Mouse (Mus musculus) limb, embryonic 10.5 days (tissue): Measurements from ENCODE around the gene Ip6k1. TPM values are rescaled to one million over a fixed set of nuclear protein-coding genes. Genes with fewer than 3 reads are reported as not detected.

Source experiments
- DNase-seq: peaks from one replicate; pipeline ENCODE4 v3.0.0-alpha.2; 2017; ENCODE audit warnings: low spot score
- H3K27ac ChIP-seq: fragments of 300-500 bp; sonication (generic); 2 replicates; pipeline ENCODE4 v1.5.1; 2016; ENCODE audit warnings: mild to moderate bottlenecking
- H3K27me3 ChIP-seq: fragments of 300-500 bp; sonication (generic); 2 replicates; pipeline ENCODE4 v1.6.1; 2016; ENCODE audit warnings: low read depth, mild to moderate bottlenecking; ENCODE audit not compliant: poor library complexity, severe bottlenecking
- H3K36me3 ChIP-seq: fragments of 300-500 bp; sonication (generic); 2 replicates; pipeline ENCODE4 v1.6.1; 2016; ENCODE audit warnings: mild to moderate bottlenecking, moderate library complexity
- H3K4me1 ChIP-seq: fragments of 300-500 bp; sonication (generic); 2 replicates; pipeline ENCODE4 v1.6.1; 2016
- H3K4me3 ChIP-seq: fragments of 300-500 bp; sonication (generic); 2 replicates; pipeline ENCODE4 v1.5.1; 2016; ENCODE audit warnings: mild to moderate bottlenecking, moderate library complexity
- H3K9me3 ChIP-seq: fragments of 300-500 bp; sonication (generic); replicated peaks from 2 replicates; pipeline ENCODE4 v1.6.1; 2016; ENCODE audit warnings: mild to moderate bottlenecking
- WGBS: fragments of 180-500 bp; shearing (Covaris S2); methylation state at CpG from one replicate; pipeline ENCODE4 v1.1.7; 2016; 5-methylcytosine and 5-hydroxymethylcytosine counted together
- polyA plus RNA-seq: library from polyadenylated mRNA; unstranded; fragments of >200 nt; fragmentation: Nextera tagmentation; extraction: Ambion mirVana; gene quantifications from 2 replicates; pipeline ENCODE4 v1.2.1, GENCODE M21; 2016

Gene Ip6k1
- polyA plus RNA-seq, 1 experiment from 2014 or later: 69.8 TPM

DNA sequence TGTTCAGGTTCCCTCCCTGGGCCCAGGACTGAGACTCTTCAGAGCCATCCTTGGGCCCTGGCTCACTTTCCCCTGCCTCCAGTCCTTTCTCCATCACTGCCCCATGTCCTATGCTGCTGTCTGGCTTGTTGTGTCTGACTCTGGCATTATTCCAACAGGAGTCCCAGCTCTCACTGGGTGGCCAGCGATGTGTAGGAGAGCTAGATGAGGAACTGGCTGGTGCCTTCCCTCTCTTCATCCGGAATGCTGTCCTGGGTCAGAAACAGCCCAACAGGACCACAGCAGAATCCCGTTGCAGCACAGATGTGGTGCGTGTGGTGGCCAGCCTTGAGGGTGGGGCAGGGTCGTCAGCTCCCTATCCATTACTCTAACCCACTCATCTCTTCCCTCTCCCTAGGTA lies 32.0 kb upstream of the Ip6k1 start:
- DNase-seq: no peak
- no peaks in the 10 kb centered on the region for H3K27me3 ChIP-seq
- peaks cover 82% of the 10 kb centered on the region for H3K36me3 ChIP-seq
- H3K4me3 ChIP-seq: no peak overlapping the region
- 94% methylated on average over 5 of the region's 5 CpGs for WGBS
- H3K4me1 ChIP-seq: peaks cover 14% of the 10 kb centered on the region
- no peaks in the 10 kb centered on the region for H3K9me3 ChIP-seq
- peak overlapping the region; percentile 53; the same call in 1 of the 2 replicates for H3K27ac ChIP-seq

DNA sequence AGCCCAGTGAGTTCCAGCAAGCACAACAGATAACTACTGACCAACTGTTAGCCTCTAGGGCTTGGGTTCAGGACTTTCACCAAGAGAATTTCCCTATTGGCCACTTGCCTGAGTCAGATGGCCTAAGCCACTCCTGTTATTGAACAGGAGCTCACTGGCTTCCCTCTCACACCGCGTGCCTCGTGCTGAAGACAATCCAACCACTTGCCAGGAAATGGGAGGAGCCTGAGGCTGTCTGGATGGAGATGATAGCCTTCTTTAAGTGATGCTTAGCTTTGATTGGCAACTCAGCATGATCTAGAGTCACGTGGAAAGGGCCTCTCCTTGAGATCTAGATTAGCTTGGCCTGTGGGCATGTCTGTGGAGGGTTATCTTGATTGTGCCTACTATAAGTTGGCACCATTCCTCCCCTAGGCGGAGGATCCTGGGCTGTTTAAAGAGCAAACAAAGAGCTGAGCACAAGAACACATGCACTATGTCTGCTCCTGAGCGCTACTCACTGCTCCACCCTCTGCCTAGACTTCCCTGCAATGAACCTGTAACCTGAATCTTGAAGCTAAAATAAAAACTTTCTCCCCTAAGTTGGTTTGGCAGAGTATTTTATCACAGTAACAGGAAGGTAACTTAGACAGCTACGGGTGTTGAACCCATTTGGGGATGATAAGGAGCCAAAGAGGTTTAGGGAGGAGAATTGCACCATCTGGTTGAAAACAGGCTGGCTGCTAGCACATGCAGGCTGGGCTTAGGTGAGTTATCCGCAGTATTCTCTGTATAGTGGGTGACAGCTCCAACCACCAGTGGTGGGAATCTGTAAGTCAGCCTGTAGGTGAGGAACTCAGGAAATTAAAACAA lies 30.4 kb upstream of the Ip6k1 start:
- Histone ChIP-seq H3K9me3 (no peaks in the 10 kb centered on the region), H3K36me3 (peaks cover 67% of the 10 kb centered on the region), H3K4me3 (no peak overlapping the region), H3K27ac (peak overlapping the region; percentile 53), H3K27me3 (no peaks in the 10 kb centered on the region), H3K4me1 (peaks cover 25% of the 10 kb centered on the region)
- 77% methylated on average over 8 of the region's 8 CpGs for WGBS
- no peak for DNase-seq

DNA sequence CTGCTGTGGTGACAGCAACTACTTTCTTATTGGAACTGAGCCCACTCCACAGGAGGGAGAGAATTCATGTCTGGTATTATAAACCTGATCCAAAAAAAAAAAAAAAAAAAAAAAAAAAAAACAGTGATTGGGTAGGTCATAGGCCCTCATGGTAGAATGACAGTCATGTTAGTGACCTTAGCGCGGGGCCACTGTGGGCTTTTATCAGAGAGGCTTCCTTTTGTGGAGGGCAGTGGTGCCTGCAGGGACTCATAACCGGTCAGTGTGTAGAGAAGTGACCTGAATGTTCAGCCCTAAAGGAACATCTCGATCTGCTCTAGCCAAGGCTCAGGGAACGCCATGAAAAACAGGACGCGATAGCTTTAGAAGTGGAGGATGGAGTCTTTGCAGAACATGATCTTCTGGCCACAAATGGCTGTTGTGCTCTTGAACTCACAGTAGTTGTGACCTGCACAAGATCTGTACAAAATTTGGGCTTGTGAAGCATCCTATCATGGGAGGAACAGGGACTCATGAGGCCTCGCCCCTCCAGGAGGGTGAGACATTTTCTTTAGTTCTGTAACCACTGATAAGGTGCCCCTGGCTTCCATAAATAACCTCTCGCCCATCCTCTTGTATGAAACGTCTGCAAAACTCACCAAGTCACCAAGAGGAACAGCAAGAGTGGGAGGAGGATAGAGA lies 27.7 kb upstream of the Ip6k1 start:
- H3K9me3 ChIP-seq: no peaks in the 10 kb centered on the region
- no peaks in the 10 kb centered on the region for H3K27me3 ChIP-seq
- H3K4me3 ChIP-seq: no peak overlapping the region
- peaks cover 42% of the 10 kb centered on the region for H3K4me1 ChIP-seq
- peak overlapping the region; percentile 51; the same call in 1 of the 2 replicates for H3K27ac ChIP-seq
- H3K36me3 ChIP-seq: peaks cover 49% of the 10 kb centered on the region
- DNase-seq: no peak
- WGBS: 83% methylated on average over 10 of the region's 10 CpGs

DNA sequence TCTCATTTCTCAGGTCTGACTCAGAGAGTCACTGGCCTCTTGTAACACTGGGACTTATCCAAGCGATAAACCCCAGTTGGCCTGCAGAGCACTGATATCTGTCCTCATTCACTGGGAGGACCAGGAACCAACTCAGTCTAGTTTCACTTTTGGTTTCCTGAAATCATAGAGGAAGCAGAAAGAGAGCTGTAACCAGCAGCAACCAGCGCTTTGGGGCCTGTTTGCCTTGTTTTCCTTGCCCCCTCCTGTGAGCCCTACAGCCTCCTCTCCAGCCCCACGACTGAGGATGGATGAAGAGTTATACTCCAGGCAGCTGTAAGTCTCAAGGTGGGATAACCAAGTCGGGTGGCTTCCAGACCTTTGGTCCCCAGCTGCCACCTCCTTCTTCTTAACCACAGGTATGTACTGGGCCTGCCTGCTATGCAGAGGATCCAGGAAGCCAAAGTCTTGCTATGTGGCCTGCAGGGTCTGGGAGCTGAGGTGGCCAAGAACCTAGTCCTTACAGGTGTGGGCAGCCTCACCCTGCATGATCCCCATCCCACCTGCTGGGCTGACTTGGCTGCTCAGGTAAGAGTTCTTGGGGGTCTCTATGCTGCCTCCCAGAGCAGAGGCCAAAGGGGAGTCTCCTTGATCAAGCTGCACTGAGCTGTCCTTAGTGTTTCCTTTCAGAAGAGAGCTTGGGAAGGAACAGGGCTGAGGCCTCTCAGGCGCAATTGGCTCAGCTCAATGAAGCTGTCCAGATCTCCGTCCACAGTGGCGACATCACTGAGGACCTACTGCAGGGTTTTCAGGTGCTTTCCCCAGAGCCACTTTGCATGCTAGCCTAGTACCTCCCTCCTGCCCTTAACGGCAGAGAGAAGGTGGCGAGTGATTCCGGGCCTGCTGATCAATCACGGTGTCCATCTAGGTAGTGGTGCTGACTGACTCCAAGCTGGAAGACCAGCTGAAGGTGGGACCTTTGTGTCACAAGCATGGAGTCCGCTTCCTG lies 26.6 kb upstream of the Ip6k1 start, which contains the start of gene Uba7:
Gene Uba7 (plus strand): TSS at position 107 of the 988 bp plus-strand sequence.
- Histone ChIP-seq H3K4me3 (peak within 1 kb of the TSS; percentile 30), H3K27me3 (no peaks in the 10 kb centered on the region), H3K4me1 (peaks cover 52% of the 10 kb centered on the region), H3K36me3 (peaks cover 46% of the 10 kb centered on the region), H3K27ac (peak within 1 kb of the TSS; percentile 81), H3K9me3 (no peaks in the 10 kb centered on the region)
- DNase-seq: no peak
- WGBS: 76% methylated on average over 12 of the region's 12 CpGs

DNA sequence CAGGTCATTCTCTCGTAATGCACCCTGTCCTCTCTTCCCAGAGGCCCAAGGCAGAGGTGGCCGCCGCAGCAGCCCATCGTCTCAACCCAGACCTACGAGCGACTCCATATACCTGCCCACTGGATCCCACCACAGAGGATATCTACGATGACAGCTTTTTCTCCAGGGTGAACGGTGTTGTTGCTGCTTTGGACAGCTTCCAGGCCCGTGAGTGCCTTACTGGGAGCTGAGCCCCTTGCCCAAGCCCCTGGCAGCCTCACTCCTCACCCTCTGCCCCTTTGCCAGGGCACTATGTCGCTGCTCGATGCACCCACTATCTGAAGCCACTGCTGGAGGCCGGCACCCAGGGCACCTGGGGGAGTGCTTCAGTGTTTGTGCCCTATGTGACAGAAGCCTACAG lies 23.5 kb upstream of the Ip6k1 start:
- 94% methylated on average over 12 of the region's 12 CpGs for WGBS
- Histone ChIP-seq H3K36me3 (peaks cover 27% of the 10 kb centered on the region), H3K4me1 (peaks cover 77% of the 10 kb centered on the region), H3K9me3 (no peaks in the 10 kb centered on the region), H3K4me3 (no peak overlapping the region), H3K27ac (peak overlapping the region; percentile 98), H3K27me3 (no peaks in the 10 kb centered on the region)
- DNase-seq: no peak

DNA sequence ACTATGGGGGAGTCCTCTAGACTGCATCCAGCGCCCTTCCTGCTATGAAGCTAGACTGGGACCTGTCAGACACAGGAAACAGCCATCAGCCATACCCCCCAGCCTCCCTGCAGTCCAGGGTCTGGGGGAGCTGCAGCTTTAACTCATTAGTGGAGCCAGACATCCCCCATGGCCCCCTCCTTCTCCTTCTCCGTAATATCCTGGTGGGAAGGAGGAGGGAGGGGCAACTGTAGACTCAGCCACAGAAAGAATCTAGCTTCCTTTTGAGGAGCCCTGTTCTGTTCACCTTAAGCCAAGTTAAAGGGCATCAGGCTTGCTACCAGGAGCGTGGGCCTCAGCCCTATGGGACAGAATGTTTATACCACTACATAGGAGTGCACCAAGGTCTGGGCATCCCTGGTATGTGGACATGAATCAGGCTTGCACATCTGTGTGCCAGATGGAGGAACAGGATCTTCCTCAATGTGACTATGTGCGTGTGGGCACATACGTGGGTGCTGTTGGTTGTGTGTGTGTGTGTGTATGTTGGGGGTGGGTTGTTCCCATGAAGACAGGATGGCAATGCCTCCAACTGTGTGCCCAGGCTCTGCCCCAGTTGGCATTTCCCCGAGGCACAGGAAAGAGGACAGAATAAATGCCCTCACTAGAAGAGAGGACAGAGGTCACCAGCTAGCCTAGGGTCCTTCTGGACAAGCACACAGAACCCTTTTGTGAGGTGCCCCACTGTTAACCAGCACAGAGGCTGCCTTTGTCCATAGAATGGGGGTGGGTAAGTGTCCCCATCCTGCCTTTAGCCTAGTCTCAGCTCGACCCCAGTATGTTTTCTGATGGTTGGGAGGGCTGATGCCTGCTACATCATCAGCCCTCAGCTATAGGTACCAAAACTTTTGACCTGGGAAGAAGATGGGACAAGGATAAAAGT lies 20.4 kb upstream of the Ip6k1 start:
- Histone ChIP-seq H3K4me1 (peaks cover 82% of the 10 kb centered on the region), H3K4me3 (peak overlapping the region; percentile 83), H3K36me3 (peaks cover 40% of the 10 kb centered on the region), H3K27ac (peak overlapping the region; percentile 98), H3K9me3 (no peaks in the 10 kb centered on the region), H3K27me3 (no peaks in the 10 kb centered on the region)
- 9% methylated on average over 7 of the region's 7 CpGs for WGBS
- peak; percentile 89 for DNase-seq

DNA sequence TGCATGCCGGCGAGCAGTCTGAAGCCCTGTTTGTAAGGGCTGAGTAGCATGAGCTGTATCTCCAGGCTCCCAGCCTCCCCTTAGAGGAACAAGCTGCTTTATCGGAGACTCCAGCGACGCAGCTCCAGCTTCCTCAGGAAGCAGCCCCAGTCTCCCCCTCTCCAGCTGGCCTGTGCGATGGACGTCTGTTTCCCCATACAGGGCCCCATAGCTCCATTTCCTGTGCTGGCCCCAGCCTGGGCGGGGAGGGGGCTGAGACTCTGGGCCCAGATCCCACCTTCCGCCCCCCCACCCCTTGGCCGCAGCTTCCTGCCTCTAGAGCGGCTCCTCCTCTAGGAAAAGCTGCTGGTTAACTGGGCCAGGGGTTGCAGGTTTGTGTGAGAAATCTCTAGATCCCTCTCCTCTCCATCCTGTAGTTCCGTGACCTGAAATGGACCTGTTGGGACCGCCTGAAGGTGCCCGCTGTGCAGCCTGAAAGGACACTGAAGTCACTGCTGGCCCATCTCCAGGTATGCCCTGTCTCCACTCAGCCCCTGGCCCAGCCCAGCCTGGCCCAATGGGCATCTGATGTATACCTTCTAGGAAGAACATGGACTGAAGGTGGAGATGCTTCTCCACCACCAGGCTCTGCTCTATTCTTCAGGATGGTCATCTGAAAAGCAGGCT lies 19.5 kb upstream of the Ip6k1 start, which contains the start of gene Gm20661:
Gene Gm20661 (plus strand): TSS at position 378 of the 666 bp plus-strand sequence.
- WGBS: 16% methylated on average over 14 of the region's 14 CpGs
- peak; percentile 93 for DNase-seq
- peaks cover 83% of the 10 kb centered on the region for H3K4me1 ChIP-seq
- H3K36me3 ChIP-seq: peaks cover 40% of the 10 kb centered on the region
- no peaks in the 10 kb centered on the region for H3K9me3 ChIP-seq
- H3K27ac ChIP-seq: peak within 1 kb of the TSS; percentile 98
- no peaks in the 10 kb centered on the region for H3K27me3 ChIP-seq
- H3K4me3 ChIP-seq: peak within 1 kb of the TSS; percentile 83

DNA sequence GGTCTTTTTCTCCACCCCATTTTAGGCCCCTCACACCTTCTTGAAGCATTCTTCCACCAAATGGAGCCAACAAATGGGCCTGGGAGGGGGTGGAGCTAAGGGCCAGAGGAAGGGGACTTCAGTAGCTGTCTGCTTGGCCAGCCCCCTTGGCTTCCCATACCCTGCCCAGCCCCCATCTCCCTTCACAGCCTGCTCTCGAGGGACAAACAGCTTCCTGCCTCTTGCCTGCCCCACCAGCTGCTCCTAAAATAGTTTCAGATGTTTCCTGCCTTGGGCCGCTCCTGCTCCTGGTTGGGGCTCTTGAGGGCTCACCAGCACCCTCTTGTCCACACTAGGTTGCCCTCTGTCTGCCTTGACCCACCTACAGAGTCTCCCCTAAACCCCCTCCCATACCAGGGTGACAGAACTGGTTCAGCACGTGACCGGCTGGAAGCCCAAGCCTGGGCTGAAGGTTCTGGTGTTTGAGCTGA lies 18.8 kb upstream of the Ip6k1 start:
- no peaks in the 10 kb centered on the region for H3K9me3 ChIP-seq
- peak; percentile 88 for DNase-seq
- H3K27ac ChIP-seq: peak overlapping the region; percentile 98
- no peaks in the 10 kb centered on the region for H3K27me3 ChIP-seq
- H3K4me3 ChIP-seq: peak overlapping the region; percentile 83
- H3K4me1 ChIP-seq: peaks cover 86% of the 10 kb centered on the region
- WGBS: 1% methylated on average over 4 of the region's 4 CpGs
- H3K36me3 ChIP-seq: peaks cover 40% of the 10 kb centered on the region

DNA sequence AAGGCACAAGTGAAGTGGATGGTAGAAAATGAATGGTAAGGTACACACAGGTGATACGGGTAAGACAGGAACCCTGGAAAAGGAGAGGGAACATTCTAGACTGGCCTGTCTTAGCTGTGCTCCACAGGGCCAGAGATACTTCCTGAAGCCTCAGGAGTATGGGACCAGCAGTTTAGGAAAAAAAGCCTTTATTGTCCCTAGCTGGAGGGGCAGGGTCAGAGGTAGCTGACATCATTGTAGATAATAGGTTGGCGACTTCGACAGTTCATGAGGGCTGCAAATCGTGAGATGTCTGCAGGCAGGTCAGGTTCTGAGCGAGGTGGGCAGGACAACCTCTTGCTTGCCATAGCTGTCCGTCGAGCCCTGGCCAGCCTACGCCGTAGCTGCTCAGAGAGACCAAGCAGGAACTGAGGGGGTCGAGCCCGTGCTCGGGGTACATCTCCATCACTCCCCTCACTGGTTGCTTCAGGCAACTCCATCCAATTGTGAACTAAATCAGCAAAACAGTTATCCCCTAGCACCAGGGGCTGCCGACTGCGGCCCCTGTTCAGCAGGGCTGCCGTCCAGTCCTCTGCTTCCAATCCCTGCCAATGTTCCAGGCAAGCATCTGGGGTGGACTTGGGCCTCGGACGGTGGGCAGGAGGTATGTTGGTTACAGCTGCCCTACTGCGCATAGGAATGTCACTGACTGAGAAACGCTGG lies 18.1 kb upstream of the Ip6k1 start:
- peak overlapping the region; percentile 83 for H3K4me3 ChIP-seq
- H3K27ac ChIP-seq: peak overlapping the region; percentile 98
- peak; percentile 53 for DNase-seq
- H3K9me3 ChIP-seq: no peaks in the 10 kb centered on the region
- no peaks in the 10 kb centered on the region for H3K27me3 ChIP-seq
- WGBS: 37% methylated on average over 19 of the region's 19 CpGs
- peaks cover 34% of the 10 kb centered on the region for H3K36me3 ChIP-seq
- H3K4me1 ChIP-seq: peaks cover 80% of the 10 kb centered on the region

DNA sequence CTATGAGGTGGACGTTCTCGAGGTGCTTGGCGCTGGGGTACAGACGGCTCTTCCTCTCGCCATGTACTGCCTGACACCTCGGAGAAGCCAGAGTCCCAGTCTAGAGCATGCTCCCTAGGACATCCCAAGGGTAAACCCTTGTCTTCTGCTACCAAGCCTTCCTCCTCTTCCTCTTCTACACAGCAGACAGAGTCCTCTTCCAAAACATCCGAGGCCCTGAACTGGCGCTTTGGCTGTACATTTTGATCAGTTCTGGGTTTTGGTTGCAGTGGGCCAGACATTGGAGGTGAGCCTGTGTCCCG lies 17.6 kb upstream of the Ip6k1 start:
- H3K4me1 ChIP-seq: peaks cover 75% of the 10 kb centered on the region
- no peaks in the 10 kb centered on the region for H3K27me3 ChIP-seq
- peaks cover 31% of the 10 kb centered on the region for H3K36me3 ChIP-seq
- DNase-seq: no peak
- peak overlapping the region; percentile 98 for H3K27ac ChIP-seq
- peak overlapping the region; percentile 83 for H3K4me3 ChIP-seq
- WGBS: 43% methylated on average over 9 of the region's 9 CpGs
- H3K9me3 ChIP-seq: no peaks in the 10 kb centered on the region
